Comparison of ENCODE assay signal across 9 mouse cellular contexts in the genomic region with DNA sequence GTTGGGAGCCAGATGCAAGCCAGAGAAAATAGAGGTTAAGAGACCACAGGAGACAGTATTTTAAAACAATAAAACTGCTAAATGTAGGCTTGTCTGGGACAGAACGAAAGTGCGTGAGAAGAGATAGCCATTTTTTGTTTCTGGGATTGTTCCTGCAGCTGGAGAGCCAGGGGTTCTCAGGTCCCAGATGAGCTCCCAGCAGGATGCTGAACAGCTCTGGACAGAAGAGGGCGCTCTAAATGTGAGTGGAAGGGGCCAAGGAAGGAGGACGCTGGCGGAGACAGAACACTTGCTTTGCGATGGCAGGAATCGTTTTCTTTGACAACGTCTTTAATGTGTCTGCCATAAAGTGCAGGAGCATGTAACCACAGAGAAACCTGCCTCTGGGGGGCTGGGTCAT. TPM values are rescaled to one million over a fixed set of nuclear protein-coding genes. Genes with fewer than 3 reads are reported as not detected.
A peak's percentile ranks its signal among the peaks of the same experiment; 100 is the strongest.
DNase-seq lines count a peak whose midpoint lies in the region; ATAC-seq and TF ChIP-seq lines count a peak whose summit lies in the region.
"Had no signal": no experiment of that assay in that cellular context is flagged by ENCODE, and none has a peak within 500 bp of the region (broad histone marks: within the 10 kb centered on the region; RNA-seq: fewer than 3 reads in every experiment).

No protein-coding gene starts in this region.

- peak; percentile 49 to 60 for DNase-seq in layer of hippocampus, postnatal 10 days (ENCODE audit: low spot score in 2 of 2)
- no peak for DNase-seq in layer of hippocampus, adult 8-10 months (ENCODE audit: low spot score in 2 of 2)
- peak; percentile 56 for DNase-seq in adrenal gland, adult 2 months
- DNase-seq in embryo, embryonic 11.5 days (ENCODE audit: low read depth, low spot score) = peak; percentile 24

- no peaks in the 10 kb centered on the region for H3K9me3 ChIP-seq in liver, embryonic 12.5 days (replicated peaks)

- H3K27ac ChIP-seq in liver, embryonic 12.5 days = no peak overlapping the region
- no peak overlapping the region for H3K27ac ChIP-seq in testis, adult 2 months (ENCODE audit: control insufficient read depth, insufficient read depth, low read depth, low read length)
- H3K27ac ChIP-seq: embryonic facial prominence, embryonic 13.5 days; limb, embryonic 12.5 days had no signal

- H3K4me1 ChIP-seq in liver, embryonic 12.5 days = no peaks in the 10 kb centered on the region
- peaks cover 6% of the 10 kb centered on the region; the same call in 1 of the 2 replicates for H3K4me1 ChIP-seq in testis, adult 2 months (ENCODE audit: control insufficient read depth, insufficient read depth, low read length)

- H3K9ac ChIP-seq in liver, embryonic 12.5 days = no peak overlapping the region
- H3K9ac ChIP-seq: embryonic facial prominence, embryonic 13.5 days; limb, embryonic 12.5 days had no signal

- H3K4me2 ChIP-seq in liver, embryonic 12.5 days = peak overlapping the region; percentile 25
- H3K4me2 ChIP-seq: embryonic facial prominence, embryonic 13.5 days; limb, embryonic 12.5 days had no signal

- 23% methylated on average over 8 of the region's 8 CpGs for WGBS in liver, embryonic 12.5 days (ENCODE audit: insufficient replicate concordance)

- H3K36me3 ChIP-seq in liver, embryonic 12.5 days = no peaks in the 10 kb centered on the region
- no peaks in the 10 kb centered on the region for H3K36me3 ChIP-seq in testis, adult 2 months (ENCODE audit: control insufficient read depth, insufficient read depth, low read length)
- H3K36me3 ChIP-seq: embryonic facial prominence, embryonic 13.5 days; limb, embryonic 12.5 days had no signal

- no peak for TF ChIP-seq POLR2A in testis, adult 2 months (IDR thresholded peaks at IDR 0.05; ENCODE audit: control insufficient read depth, low read depth, low read length)

- ATAC-seq in liver, embryonic 12.5 days = no peak
- no peak for ATAC-seq in megakaryocyte-erythroid progenitor cell, adult 5-6 weeks (replicated peaks; ENCODE audit: low FRiP score, low TSS enrichment, poor library complexity, severe bottlenecking)

- peak; percentile 63; the same call in 1 of the 2 replicates for TF ChIP-seq CTCF in testis, adult 2 months (IDR thresholded peaks at IDR 0.05; ENCODE audit: control insufficient read depth, insufficient read depth, insufficient replicate concordance, low read depth, low read length)

- peaks cover 39% of the 10 kb centered on the region for H3K27me3 ChIP-seq in liver, embryonic 12.5 days (replicated peaks)
- H3K27me3 ChIP-seq in testis, adult 2 months (ENCODE audit: control insufficient read depth, insufficient read depth, low read length) = no peaks in the 10 kb centered on the region

- no peak overlapping the region for H3K4me3 ChIP-seq in liver, embryonic 12.5 days
- no peak overlapping the region for H3K4me3 ChIP-seq in testis, adult 2 months (ENCODE audit: control insufficient read depth, low read depth, low read length)
- H3K4me3 ChIP-seq: embryonic facial prominence, embryonic 13.5 days; limb, embryonic 12.5 days had no signal

RNA-seq across cellular contexts. Expression of gene Sdk2, which starts 5.2 kb away (rescaled TPM):
- total RNA-seq in layer of hippocampus, postnatal 10 days (2021) = 10 to 100 TPM; 25.5 to 26.9 TPM
- total RNA-seq in layer of hippocampus, adult 8-10 months (2022) = 10 to 100 TPM; 16.1 to 22.7 (median 21.2) TPM
- 1 to 10 TPM; 2.9 to 3.5 TPM for total RNA-seq in adrenal gland, adult 2 months (2021)
- polyA plus RNA-seq in adrenal gland, adult 2 months (2012; rRNA removed) = 1.1 and 1.4 TPM in 2 replicates
- polyA plus RNA-seq in liver, embryonic 12.5 days (2016; fragmentation: Nextera tagmentation; extraction: Ambion mirVana) = 1.1 TPM in 2 replicates
- polyA plus RNA-seq in testis, adult 2 months (2012; rRNA removed) = 7.8 and 8.7 TPM in 2 replicates
- total RNA-seq in megakaryocyte-erythroid progenitor cell, adult 5-6 weeks (2014; fragmentation: Nextera tagmentation) = not detected in 2 replicates
- total RNA-seq in megakaryocyte-erythroid progenitor cell, adult 5-6 weeks (2017) = not detected in 2 replicates

Comparison
In these comparisons a context has a peak if more than half of its experiments do, and no peak if none do; other contexts are left out.
1. DNase-seq: peak in layer of hippocampus, postnatal 10 days (2 of 2), adrenal gland, adult 2 months (single experiment) and embryo, embryonic 11.5 days (single experiment); none in layer of hippocampus, adult 8-10 months (0 of 2).